Mouse (Mus musculus) ovary, postnatal 36 days (tissue): Measurements from ENCODE around the gene Olfr1168.
"Not testable (repeated sequence)": the region's sequence is repeated elsewhere in the genome, so short reads cannot be mapped to it uniquely, and the experiment has no call there.

ENCODE experiments used
- DNase-seq: peaks from one replicate; pipeline ENCODE4 v3.0.0; 2022; ENCODE audit warnings: low spot score, mixed read lengths

The Olfr1168 gene

DNA sequence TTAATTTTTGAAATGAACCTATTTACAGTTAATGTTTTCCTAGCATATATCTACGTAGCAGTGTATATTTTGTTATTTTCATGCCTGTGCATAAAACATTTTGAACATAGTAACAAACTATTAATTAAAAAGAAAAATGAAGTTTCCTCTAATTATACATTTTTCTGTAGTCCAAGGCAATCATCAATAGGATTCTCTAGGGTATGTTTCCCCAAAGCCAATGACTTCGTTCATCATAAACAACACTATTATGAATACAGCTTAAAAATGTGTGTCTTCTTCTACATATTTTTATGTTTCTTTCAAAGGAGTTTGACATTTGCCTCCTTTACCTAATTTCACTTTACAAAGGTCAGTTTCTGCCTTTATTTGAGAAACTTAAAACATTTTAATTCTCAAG is at the start of gene Olfr1168:
Gene Olfr1168 (plus strand): TSS at position 301 of the 400 bp plus-strand sequence.
- no peak for DNase-seq

DNA sequence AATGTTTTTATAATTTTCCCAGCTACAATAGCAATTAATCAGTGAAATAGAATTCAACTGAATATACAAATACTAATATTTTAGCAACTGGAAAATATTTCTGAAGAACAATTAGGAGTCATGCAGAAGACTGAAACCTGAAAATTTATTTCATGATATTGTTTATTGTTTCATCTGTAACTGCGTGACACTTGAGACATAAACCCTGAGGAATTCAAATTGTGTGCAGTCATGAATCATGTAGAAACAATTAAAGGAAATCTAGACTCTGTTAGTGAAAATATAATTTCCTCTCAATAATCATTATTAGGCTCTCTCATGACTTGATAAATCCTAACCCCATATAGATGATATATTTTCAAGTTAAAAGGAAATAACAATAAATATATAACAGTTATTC is 26.6 kb upstream of the Olfr1168 start, which contains the start of gene Olfr1167:
Gene Olfr1167 (minus strand): TSS at position 101 of the 400 bp plus-strand sequence.
- DNase-seq: not testable (repeated sequence)

DNA sequence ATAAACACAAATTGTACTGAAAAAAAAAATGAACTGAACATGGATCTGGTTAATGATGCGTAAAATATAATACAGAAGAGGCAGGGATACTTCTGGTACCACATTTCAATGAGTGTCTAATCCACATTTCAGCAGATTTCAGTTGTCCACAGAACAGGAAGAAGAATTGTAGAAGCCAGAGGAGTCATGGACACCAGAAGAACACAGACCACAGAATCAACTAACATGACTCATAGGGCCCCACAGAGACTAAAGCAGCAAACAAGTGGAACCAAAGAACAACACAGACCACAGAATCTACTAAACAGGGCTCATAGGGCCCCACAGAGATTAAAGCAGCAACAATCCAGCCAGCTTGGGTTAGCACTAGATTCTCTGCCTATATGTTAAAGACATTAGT is 39.1 kb downstream of the Olfr1168 start:
- DNase-seq: no peak

DNA sequence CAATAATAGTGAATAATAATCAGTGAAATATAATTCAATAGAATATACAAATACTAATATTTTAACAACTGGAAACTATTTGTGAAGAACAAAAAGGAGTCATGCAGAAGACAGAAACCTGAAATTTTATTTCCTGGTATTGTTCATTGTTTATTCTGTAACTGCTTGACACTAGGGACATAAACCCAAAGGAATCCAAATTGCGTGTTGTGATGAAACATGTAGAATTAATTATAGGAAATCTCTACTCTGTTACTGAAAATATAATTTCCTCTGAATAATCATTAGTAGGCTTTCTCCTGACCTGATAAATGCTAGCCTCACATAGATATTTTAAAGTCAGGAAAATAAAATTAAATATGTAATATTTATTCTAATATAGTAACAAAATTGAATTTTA is 46.6 kb downstream of the Olfr1168 start, which contains the start of gene Olfr1170:
Gene Olfr1170 (minus strand): TSS at position 101 of the 400 bp plus-strand sequence.
- DNase-seq: no peak
